18 mouse cellular contexts compared by ENCODE assay signal in genomic region chr4:43340096-43340804, GRCm38 (mm10). TPM values are rescaled to one million over a fixed set of nuclear protein-coding genes. Genes with fewer than 3 reads are reported as not detected.
DNase-seq lines count a peak whose midpoint lies in the region; ATAC-seq lines count a peak whose summit lies in the region.
"Had no signal": no experiment of that assay in that cellular context is flagged by ENCODE, and none has a peak within 500 bp of the region (broad histone marks: within the 10 kb centered on the region; RNA-seq: fewer than 3 reads in every experiment).

No protein-coding gene starts in this region.

- 85% methylated on average over 4 of the region's 4 CpGs for WGBS in heart, embryonic 12.5 days
- WGBS in intestine, embryonic 14.5 days: 44% methylated on average over 4 of the region's 4 CpGs
- WGBS in forebrain, embryonic 16.5 days: 76% methylated on average over 4 of the region's 4 CpGs

- no peak overlapping the region for H3K9ac ChIP-seq in heart, embryonic 12.5 days
- H3K9ac ChIP-seq in intestine, embryonic 14.5 days (ENCODE audit: low read length): no peak overlapping the region
- H3K9ac ChIP-seq in forebrain, embryonic 16.5 days (replicated peaks; ENCODE audit: low read depth, low read length): no peak overlapping the region
- H3K9ac ChIP-seq: embryonic facial prominence, embryonic 13.5 days; hindbrain, embryonic 15.5 days; lung, embryonic 14.5 days had no signal

- ATAC-seq in heart, embryonic 12.5 days (ENCODE audit: insufficient number of reproducible peaks, low FRiP score): no peak
- peak; percentile 82; the same call in 1 of the 2 replicates for ATAC-seq in intestine, embryonic 14.5 days (replicated peaks; ENCODE audit: low FRiP score, low TSS enrichment, low read depth)
- no peak for ATAC-seq in forebrain, embryonic 16.5 days
- ATAC-seq: midbrain, embryonic 16.5 days; Patski had no signal

- H3K4me1 ChIP-seq in heart, embryonic 12.5 days (replicated peaks): 0 out of 2 replicates have a peak, but pooled peaks cover 2% of the 10 kb centered on the region
- H3K4me1 ChIP-seq in brown adipose tissue, adult 24 weeks (ENCODE audit: control insufficient read depth, insufficient read depth, insufficient read length, low read length): no peaks in the 10 kb centered on the region; the same call in 1 of the 2 replicates
- H3K4me1 ChIP-seq in intestine, embryonic 14.5 days (replicated peaks; ENCODE audit: control insufficient read depth, insufficient read depth, low read length): no peaks in the 10 kb centered on the region
- peaks cover 5% of the 10 kb centered on the region for H3K4me1 ChIP-seq in forebrain, embryonic 16.5 days (replicated peaks; ENCODE audit: control insufficient read depth, insufficient read depth, low read length)
- H3K4me1 ChIP-seq: embryonic facial prominence, embryonic 13.5 days; hindbrain, embryonic 15.5 days had no signal

- peak; percentile 33 to 66 for DNase-seq in heart, adult 18-20 months
- DNase-seq in intestine, embryonic 14.5 days (ENCODE audit: low spot score): no peak
- peak; percentile 32 for DNase-seq in lung, postnatal 25 days (ENCODE audit: low spot score)
- no peak for DNase-seq in adipocyte (ENCODE audit: low spot score)
- DNase-seq: cerebellum, adult 9-10 months; gastrocnemius, postnatal 25 days; kidney, adult 8-10 months; layer of hippocampus, postnatal 36 days; liver; lung, embryonic 14.5 days had no signal

- H3K4me3 ChIP-seq in heart, embryonic 12.5 days: no peak overlapping the region
- peak overlapping the region; percentile 58 for H3K4me3 ChIP-seq in brown adipose tissue, adult 24 weeks (ENCODE audit: insufficient read depth, low read depth, low read length)
- H3K4me3 ChIP-seq in intestine, embryonic 14.5 days (ENCODE audit: low read depth, low read length): no peak overlapping the region
- H3K4me3 ChIP-seq in forebrain, embryonic 16.5 days (replicated peaks; ENCODE audit: low read length): no peak overlapping the region
- H3K4me3 ChIP-seq: embryonic facial prominence, embryonic 13.5 days; hindbrain, embryonic 15.5 days; megakaryocyte, embryonic 14.5 days had no signal

- H3K9me3 ChIP-seq in heart, embryonic 12.5 days (replicated peaks): peaks cover 6% of the 10 kb centered on the region
- peaks cover 4% of the 10 kb centered on the region; the same call in 1 of the 2 replicates for H3K9me3 ChIP-seq in intestine, embryonic 14.5 days (ENCODE audit: control insufficient read depth, low read length)
- peaks cover 6% of the 10 kb centered on the region for H3K9me3 ChIP-seq in forebrain, embryonic 16.5 days (ENCODE audit: control insufficient read depth, low read length)
- H3K9me3 ChIP-seq: hindbrain, embryonic 15.5 days had no signal

- no peak overlapping the region for H3K27ac ChIP-seq in heart, embryonic 12.5 days (ENCODE audit: poor library complexity, severe bottlenecking)
- H3K27ac ChIP-seq in brown adipose tissue, adult 24 weeks (replicated peaks; ENCODE audit: low read depth, low read length): peak overlapping the region; percentile 80
- peak overlapping the region; percentile 64 for H3K27ac ChIP-seq in intestine, embryonic 14.5 days (ENCODE audit: low read depth)
- no peak overlapping the region for H3K27ac ChIP-seq in forebrain, embryonic 16.5 days (ENCODE audit: low read length)
- H3K27ac ChIP-seq: embryonic facial prominence, embryonic 13.5 days; hindbrain, embryonic 15.5 days had no signal

- H3K27me3 ChIP-seq in heart, embryonic 12.5 days (replicated peaks): no peaks in the 10 kb centered on the region
- no peaks in the 10 kb centered on the region for H3K27me3 ChIP-seq in intestine, embryonic 14.5 days (replicated peaks; ENCODE audit: control insufficient read depth, insufficient read depth, low read length)
- no peaks in the 10 kb centered on the region for H3K27me3 ChIP-seq in forebrain, embryonic 16.5 days (replicated peaks; ENCODE audit: control insufficient read depth, insufficient read depth, low read length)
- H3K27me3 ChIP-seq: embryonic facial prominence, embryonic 13.5 days; hindbrain, embryonic 15.5 days; Patski had no signal

- H3K36me3 ChIP-seq in heart, embryonic 12.5 days: no peaks in the 10 kb centered on the region
- H3K36me3 ChIP-seq in intestine, embryonic 14.5 days (ENCODE audit: control insufficient read depth, insufficient read depth, low read length): no peaks in the 10 kb centered on the region
- H3K36me3 ChIP-seq in forebrain, embryonic 16.5 days (ENCODE audit: control insufficient read depth, insufficient read depth): no peaks in the 10 kb centered on the region
- H3K36me3 ChIP-seq: embryonic facial prominence, embryonic 13.5 days; hindbrain, embryonic 15.5 days had no signal

- H3K4me2 ChIP-seq in heart, embryonic 12.5 days: no peak overlapping the region
- peak overlapping the region; percentile 2; the same call in 1 of the 2 replicates for H3K4me2 ChIP-seq in intestine, embryonic 14.5 days (ENCODE audit: low read length)
- no peak overlapping the region for H3K4me2 ChIP-seq in forebrain, embryonic 16.5 days (ENCODE audit: low read length)
- H3K4me2 ChIP-seq: embryonic facial prominence, embryonic 13.5 days; hindbrain, embryonic 15.5 days; lung, embryonic 14.5 days had no signal

RNA-seq across cellular contexts. Expression of gene Rusc2, which starts 41.5 kb away (rescaled TPM):
- 10 to 100 TPM; 50.5 to 53.9 TPM for total RNA-seq in heart, adult 18-20 months (2021)
- 14.1 and 15.7 TPM in 2 replicates for polyA plus RNA-seq in heart, embryonic 12.5 days (2016; fragmentation: Nextera tagmentation; extraction: Ambion mirVana)
- polyA plus RNA-seq in brown adipose tissue, adult 24 weeks (2012; ENCODE audit: insufficient read depth, insufficient read length, missing spikeins): 13.0 and 14.6 TPM in 2 replicates
- 11.2 and 11.7 TPM in 2 replicates for polyA plus RNA-seq in intestine, embryonic 14.5 days (2014; fragmentation: Nextera tagmentation; extraction: Ambion mirVana)
- polyA plus RNA-seq in forebrain, embryonic 16.5 days (2015; fragmentation: Nextera tagmentation; extraction: Ambion mirVana): 64.6 and 74.8 TPM in 2 replicates

Comparison
In these comparisons a context has a peak if more than half of its experiments do, and no peak if none do; other contexts are left out.
1. DNase-seq: peak in heart, adult 18-20 months (2 of 2) and lung, postnatal 25 days (single experiment); none in intestine, embryonic 14.5 days (single experiment) and adipocyte (single experiment).
2. H3K27ac ChIP-seq: peak in brown adipose tissue, adult 24 weeks (single experiment) and intestine, embryonic 14.5 days (single experiment); none in heart, embryonic 12.5 days (single experiment) and forebrain, embryonic 16.5 days (single experiment).